Mouse (Mus musculus): ENCODE results near the gene Gm20388. TPM values are rescaled to one million over a fixed set of nuclear protein-coding genes. Genes with fewer than 3 reads are reported as not detected.

Gm20388 gene
- total RNA-seq, 2 experiments from 2014 or later, result 2.2 to 7.6 TPM

DNA sequence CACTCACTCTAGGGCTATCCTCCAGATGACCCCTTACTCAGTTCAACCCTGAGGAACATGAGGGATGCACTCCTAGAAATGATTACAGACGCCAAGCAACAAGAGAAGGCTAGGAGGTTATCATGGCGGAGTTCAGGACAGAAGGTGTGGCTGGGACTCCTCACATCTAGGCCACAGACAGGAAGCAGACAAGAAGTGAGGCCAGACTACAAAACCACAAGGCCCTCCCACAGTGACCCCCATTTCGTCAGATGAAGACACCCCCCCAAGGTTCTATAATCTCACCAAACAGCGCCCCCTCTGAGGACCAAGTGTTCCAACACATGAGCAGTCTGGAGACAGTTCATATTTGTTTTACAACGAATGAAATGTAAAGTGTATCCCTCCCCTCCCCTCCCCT is 2286.7 kb downstream of the Gm20388 start:
- Histone ChIP-seq H3K27ac (no peak overlapping the region), H3K4me3 (no peak overlapping the region)
- DNase-seq (ENCODE audit: low spot score in 2 of 2), result no peak
- no peak for TF ChIP-seq CTCF (conservative IDR thresholded peaks at IDR 0.05)

DNA sequence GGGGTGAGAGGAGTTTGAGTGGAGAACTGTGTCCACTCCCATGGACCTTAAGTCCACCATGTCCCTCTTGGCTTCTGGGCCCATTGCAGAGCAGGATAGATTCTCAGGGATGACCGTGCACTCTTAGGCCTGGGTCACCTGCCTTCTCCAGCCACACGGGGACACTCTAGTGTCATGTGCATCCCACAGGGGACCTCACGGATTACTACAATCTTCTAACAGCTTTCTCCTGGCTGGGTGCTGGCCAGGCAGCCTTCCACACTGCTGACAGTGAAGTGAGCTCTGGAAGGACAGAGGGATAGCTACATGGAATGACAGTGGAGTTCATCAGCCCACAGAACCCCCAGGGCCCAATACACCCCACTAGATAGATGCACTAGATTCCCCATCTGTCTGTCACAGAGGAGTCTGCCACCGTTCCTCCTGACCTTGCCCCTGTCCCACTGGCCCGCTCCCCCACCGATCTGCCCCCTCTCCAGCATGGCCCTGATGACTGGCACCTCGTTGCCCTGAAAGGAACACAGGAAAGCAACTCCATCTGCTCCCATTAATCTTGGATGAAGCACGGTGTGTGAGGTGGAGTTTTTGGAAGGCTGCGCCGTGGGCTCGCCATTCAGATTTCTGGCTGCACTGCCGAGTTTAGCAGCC is 2287.9 kb downstream of the Gm20388 start:
- Histone ChIP-seq H3K27ac (no peak overlapping the region), H3K4me3 (no peak overlapping the region)
- TF ChIP-seq CTCF (conservative IDR thresholded peaks at IDR 0.05), result peak; percentile 49
- no peak for DNase-seq (ENCODE audit: low spot score in 2 of 2)

DNA sequence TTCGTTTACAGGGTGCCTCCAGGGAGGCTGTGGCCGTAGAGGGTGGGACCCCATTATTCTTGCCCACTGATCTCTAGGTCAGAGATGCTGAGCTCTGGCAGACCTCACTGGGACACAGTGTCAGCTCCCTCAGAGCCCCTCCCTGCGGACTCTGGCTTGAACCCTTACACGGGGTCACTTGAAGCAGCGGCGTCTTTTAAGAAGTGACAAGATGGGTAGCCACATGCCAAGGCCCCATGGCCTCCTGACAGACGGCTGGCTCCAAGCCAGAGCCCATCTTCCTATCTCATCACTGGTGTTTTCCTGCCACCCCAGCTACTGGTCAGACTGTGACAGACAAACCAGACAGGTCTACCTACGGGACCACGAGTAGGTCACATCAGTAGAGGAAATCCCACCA is 2288.6 kb downstream of the Gm20388 start:
- no peak for TF ChIP-seq CTCF (conservative IDR thresholded peaks at IDR 0.05)
- H3K27ac ChIP-seq, result no peak overlapping the region
- DNase-seq (ENCODE audit: low spot score in 2 of 2), result no peak
- H3K4me3 ChIP-seq, result no peak overlapping the region

DNA sequence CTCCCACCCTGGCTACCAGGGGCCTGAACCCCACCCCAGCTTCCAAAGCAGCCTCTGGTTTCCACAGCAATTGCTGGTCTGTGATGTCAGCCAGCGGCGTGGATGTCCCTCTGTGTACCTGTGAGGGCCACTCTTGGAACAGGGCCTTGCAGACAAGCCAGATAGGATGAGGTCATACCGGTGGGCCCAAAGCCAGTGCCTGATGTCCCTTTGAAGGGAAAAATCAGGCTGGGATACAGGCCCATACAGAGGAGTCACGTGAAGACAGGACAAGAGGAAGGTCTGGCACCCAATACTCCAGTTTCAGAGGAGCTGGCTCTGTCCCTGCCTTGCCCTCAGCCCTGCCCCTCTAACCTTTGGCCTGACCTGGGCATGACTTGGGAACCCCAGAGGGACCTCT is 2289.2 kb downstream of the Gm20388 start:
- Histone ChIP-seq H3K4me3 (no peak overlapping the region), H3K27ac (no peak overlapping the region)
- TF ChIP-seq CTCF (conservative IDR thresholded peaks at IDR 0.05), result no peak
- DNase-seq (ENCODE audit: low spot score in 2 of 2), result no peak

DNA sequence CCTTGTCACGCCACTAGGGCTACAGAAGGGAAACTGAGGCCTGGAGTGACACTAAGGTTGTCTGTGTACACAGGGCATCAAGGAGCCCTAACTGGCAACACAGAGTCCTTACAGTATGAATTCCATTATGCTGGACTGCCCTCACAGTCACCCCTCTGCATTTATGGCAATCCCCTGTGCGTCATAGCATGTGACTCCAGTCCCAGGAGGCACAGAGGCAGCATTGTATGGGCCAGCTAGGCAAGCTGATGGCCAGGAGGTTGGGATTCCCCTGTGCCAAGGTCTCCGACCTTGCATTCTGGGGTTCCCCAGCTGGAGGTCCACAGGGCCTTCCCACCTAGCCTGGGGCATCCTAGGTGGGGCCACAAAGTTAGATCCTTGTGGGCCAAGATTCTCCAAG is 2300.9 kb downstream of the Gm20388 start:
- DNase-seq (ENCODE audit: low spot score in 2 of 2), result no peak
- Histone ChIP-seq H3K4me3 (no peak overlapping the region), H3K27ac (no peak overlapping the region)
- no peak for TF ChIP-seq CTCF (conservative IDR thresholded peaks at IDR 0.05)

DNA sequence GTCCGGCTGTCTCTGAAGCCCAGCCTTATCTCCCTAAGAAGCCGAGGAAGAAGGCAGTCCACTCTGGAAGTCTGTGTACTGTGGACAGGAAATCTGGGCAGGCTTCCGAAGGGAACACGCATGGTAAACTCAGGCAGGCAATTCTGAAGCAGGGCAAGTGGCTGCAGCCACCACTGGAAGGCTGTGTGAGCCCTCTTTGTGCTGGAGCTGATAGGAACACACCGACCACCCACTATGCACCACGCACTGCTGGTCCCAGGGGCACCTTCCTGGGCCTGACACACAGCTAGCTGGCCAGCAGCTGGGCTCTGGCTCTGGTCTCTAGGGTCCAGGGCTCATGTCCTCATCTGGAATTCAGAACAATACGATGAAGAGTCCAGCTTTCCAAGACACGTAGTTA is 2305.0 kb downstream of the Gm20388 start:
- DNase-seq (ENCODE audit: low spot score in 2 of 2), result no peak
- TF ChIP-seq CTCF (conservative IDR thresholded peaks at IDR 0.05), result no peak
- H3K27ac ChIP-seq, result no peak overlapping the region
- H3K4me3 ChIP-seq, result no peak overlapping the region

DNA sequence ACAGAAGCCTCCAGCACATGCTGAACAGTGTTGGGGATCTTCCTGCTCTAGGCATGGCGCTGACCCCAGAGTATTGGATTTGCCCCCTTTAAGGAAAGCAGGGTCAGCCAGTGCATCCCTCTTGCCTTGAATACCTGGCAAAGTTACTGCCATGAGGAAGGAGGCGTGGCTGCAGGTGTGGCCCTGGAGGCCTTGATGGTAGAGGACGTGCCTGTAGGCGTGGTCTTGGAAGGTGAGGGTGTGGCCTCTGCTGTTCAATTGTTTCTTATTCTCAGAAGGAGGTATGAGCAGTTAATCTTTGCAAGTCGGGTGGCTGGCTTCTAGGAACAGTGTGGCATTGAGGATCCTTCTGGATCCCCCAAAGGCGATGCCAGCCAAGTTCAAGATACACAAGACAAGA is 2305.8 kb downstream of the Gm20388 start:
- H3K4me3 ChIP-seq, result no peak overlapping the region
- TF ChIP-seq CTCF (conservative IDR thresholded peaks at IDR 0.05), result no peak
- no peak overlapping the region for H3K27ac ChIP-seq
- no peak for DNase-seq (ENCODE audit: low spot score in 2 of 2)

DNA sequence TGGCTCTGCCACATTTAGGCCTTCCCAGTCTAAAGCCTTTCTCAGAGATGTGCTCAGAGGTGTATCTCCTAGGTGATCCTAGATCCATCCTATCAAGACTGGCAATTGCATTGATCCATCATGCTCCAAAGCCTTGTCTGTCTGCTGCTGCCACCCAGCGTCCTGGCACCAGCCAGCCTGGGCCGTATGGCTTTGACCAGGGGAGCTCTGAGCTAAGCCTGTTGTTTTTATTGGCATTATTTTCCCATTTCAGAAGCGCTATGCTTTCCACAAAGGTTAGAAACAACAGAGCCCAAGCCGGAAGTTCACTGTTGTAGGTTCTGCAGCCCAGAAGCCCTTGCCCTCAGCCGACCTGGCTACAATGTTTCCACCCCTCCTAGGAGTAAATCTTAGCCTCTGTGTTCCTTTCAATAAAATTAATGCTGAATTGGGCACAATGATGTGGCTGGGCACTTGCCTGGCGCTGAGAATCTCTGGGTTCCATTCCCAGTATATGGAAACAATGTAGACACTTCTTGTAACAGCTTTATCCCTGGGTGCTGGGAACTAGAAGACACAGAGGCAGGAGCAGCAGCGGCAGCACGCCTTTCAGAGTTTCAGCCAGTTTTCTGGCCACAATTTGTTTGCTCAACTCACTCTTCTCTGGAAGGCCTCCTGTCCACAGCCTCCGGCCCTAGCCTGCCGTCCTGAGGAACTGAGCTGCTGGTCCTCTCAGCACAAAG is 2307.0 kb downstream of the Gm20388 start:
- no peak overlapping the region for H3K27ac ChIP-seq
- DNase-seq (ENCODE audit: low spot score in 2 of 2), result no peak
- TF ChIP-seq CTCF (conservative IDR thresholded peaks at IDR 0.05), result peak; percentile 54
- no peak overlapping the region for H3K4me3 ChIP-seq

DNA sequence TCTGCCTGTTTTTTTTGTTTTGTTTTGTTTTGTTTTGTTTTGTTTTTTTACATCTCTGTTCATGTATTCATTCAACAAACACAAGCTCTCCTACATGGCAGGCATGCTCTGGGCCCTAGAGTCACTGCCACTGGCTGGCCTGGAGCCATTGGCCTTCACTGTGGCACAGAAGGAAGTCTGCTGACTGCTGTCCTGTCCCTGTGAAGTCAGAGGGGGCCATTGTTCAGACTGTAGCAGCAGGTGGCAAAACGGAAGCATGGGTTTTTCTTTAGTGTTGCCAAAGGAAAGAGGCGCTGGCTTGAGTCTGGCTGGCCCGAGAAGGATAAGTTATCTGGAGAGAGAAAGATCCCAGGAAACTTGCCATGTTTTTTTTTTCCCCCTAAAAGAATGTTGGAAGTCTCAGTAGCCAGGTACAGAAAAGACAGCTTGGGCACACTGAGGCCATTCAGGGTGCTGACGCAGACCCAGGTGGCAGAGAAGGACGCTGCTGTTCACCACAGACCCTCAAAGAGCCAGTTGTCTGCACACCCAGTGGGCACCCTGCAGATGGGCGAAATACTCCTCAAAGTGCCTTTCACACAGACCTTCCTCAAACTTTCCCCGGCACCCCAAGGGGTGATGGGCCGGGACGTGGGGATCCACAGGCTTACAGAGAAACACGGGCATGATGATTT is 2313.5 kb downstream of the Gm20388 start:
- H3K4me3 ChIP-seq, result no peak overlapping the region
- no peak for TF ChIP-seq CTCF (conservative IDR thresholded peaks at IDR 0.05)
- peak in 1 of 2 experiments; percentile 26 for DNase-seq (ENCODE audit: low spot score in 2 of 2)
- peak overlapping the region; percentile 78 for H3K27ac ChIP-seq

DNA sequence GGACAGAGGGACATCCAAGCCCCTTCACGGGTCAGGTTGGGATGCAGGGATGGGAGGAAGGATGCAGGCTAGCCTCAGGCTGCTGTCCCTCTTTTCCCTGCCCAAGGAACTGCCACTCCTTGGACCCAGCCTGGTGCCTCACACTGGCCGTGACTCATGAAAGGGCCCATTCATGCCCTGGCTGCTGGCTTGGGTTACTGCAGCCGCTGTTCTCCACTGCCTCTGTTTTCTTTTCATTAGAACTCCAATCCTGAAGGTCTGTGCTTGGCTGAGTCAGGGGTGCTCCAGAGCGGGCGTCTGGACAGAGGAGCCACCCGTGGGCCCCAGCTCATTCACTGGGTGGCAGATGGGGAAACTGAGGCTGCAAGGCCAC is 2314.0 kb downstream of the Gm20388 start:
- peak; percentile 75 for TF ChIP-seq CTCF (conservative IDR thresholded peaks at IDR 0.05)
- Histone ChIP-seq H3K4me3 (no peak overlapping the region), H3K27ac (peak overlapping the region; percentile 78)
- DNase-seq (ENCODE audit: low spot score in 2 of 2), result peak in 1 of 2 experiments; percentile 37

DNA sequence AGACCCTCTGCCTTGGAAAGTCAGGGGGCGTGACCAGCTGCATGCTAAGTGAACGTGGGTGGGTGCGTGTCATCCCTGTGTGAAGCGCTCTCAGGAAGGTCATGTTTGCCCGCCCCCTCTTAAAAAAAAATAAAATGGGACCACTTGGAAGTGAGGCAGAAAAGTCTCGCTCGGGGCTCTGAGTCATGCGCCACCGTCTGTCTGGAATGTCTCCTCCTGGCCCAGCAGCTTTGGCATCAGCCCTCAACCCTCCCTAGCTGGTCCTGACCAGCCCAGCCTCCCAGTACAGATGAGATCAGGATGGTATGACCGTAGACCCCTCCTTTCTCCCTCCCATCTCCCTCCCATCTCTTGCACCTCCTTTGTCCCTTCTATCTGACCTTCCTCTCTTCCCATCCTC is 2314.8 kb downstream of the Gm20388 start:
- no peak for DNase-seq (ENCODE audit: low spot score in 2 of 2)
- no peak; the same call in 1 of the 2 replicates for TF ChIP-seq CTCF (conservative IDR thresholded peaks at IDR 0.05)
- peak overlapping the region; percentile 78 for H3K27ac ChIP-seq

DNA sequence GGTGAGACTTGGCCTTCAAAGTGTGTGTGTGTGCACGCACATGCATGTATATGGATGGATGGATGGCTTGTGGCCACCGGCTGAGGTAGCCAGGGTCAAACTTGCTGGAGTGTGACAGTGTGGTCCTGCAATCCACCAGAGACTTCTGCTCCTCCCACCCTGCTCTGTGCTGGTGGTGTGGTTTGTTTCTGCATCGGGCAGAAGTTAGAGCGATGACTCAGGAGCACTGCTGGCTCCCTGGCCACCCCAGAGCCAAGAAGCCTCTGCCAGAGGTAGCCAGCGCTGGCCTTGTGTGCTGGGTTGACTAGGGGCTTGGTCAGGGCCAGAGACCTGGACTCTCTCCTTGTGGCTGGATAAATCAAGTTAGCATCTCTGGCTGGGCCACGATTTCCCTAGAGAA is 2316.7 kb downstream of the Gm20388 start:
- Histone ChIP-seq H3K4me3 (no peak overlapping the region), H3K27ac (no peak overlapping the region)
- TF ChIP-seq CTCF (conservative IDR thresholded peaks at IDR 0.05), result no peak
- DNase-seq (ENCODE audit: low spot score in 2 of 2), result no peak

More for the DNA sequence above, 2314.8 kb downstream of the Gm20388 start:
- no peak overlapping the region for H3K4me3 ChIP-seq

DNA sequence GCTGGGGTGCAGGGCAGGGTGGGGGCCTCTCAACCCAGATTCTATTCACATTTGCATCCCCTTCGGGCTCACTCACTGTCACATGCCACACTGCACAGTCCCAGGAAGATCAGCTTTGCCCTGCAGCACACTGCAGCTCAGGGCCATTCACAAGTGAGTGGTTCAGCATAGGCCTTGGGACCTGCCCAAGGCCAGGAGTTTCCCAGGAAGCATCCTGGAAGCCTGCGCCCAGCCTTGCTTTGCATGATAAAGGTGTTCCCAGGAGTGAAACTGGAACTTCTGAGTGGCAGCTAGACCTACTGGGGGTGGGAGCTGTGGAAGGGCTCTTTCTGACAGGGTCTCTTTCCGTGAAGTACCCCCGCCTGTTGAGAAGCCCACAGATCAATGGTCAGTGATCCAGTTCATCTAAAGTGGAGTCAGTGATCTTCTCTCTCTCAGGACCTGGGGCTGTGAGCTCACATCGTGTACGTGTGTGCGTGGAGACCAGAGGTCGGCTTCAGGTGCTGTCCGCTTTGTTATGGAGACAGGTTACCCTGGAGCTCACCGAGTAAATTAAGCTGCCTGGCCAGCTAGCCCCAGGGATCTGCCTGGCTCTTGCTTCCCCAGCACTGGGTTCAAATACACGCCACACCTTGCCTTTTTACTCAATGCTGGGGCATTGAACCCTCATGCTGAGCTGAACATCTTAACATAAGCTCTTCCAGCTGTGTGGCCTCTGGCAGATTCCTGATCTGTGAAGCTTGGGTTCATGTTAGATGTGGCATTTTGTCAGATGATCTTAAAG is 2318.3 kb downstream of the Gm20388 start:
- TF ChIP-seq CTCF (conservative IDR thresholded peaks at IDR 0.05), result no peak
- H3K4me3 ChIP-seq, result no peak overlapping the region
- H3K27ac ChIP-seq, result no peak overlapping the region
- no peak for DNase-seq (ENCODE audit: low spot score in 2 of 2)
